Mouse (Mus musculus): Measurements from ENCODE around the gene Pigb.
"Not testable (repeated sequence)": the region's sequence is repeated elsewhere in the genome, so short reads cannot be mapped to it uniquely, and the experiment has no call there.

Pigb gene

DNA sequence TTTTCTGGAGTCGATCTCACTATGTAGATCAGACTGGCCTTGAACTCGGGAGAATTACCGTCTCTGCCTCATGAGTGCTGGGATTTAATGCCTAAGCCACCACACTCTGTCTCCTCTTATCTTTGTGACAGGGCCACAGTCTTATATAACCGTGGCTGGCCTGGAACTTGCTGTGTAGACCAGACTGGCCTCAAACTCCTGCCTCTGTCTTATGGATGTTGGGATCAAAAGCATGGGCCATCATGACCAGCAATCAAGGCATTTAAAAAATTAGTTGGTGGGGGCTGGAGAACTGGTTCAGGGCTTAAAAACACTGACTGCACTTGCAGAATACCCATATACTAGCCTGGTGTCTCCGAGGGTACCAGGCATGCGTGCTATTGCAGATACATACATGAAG is at the start of gene Pigb:
Gene Pigb, minus strand, starts transcription at position 299 of the 400 bp plus-strand sequence.
- no peak for DNase-seq

DNA sequence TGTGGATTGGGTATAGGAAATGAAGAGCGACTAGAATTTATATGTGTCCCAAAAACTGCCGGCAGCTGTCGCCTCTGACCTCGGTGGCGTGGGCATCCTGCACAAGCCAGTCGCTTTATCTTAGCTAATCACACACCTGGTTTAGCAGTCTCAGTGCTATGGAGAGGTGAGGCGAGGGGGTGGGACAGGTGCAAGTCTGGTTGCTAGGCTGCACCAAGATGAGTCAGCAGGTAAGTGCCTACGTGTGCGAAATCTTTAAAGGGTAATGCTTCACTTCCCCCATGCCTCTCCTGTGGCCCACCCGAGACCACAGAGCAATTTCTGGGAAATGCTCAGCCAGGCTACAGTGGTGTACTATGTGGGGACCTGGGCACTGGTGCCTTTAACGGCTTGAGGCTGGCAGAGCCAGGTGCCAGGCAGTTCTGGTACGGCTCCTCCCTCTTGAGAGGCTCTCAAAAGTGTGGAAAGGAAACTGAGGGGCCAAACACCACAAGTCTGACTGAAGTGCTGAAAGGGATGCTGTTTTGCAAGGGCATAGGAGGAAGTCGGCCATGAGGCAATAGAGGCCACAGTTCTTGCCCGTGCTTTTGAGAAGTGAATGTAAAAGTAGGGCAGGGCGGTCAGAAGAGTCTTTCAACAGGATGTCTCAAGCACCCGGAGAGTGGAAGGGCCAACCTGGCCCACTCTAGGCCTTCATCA is 49.2 kb upstream of the Pigb start:
- no peak for DNase-seq

DNA sequence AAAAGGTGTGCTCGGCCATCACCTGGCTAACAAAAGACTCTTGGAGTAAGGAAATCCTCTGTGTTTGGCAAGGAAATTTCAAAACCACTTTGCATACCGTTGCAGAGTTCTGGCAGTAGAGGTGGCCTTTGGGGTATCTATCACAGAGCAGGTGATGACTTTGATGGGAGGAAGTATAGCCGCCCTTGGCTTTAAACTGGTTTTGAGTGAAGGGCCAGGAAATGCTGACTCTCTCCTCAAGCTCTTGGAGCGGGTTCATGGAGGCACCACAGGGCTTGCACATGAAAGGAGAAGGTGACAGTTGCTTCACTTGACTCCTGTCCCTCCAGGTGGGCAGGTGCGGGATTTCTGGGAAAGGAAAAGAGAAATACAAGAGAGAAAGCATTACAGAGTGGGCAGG is 47.4 kb upstream of the Pigb start:
- no peak for DNase-seq

DNA sequence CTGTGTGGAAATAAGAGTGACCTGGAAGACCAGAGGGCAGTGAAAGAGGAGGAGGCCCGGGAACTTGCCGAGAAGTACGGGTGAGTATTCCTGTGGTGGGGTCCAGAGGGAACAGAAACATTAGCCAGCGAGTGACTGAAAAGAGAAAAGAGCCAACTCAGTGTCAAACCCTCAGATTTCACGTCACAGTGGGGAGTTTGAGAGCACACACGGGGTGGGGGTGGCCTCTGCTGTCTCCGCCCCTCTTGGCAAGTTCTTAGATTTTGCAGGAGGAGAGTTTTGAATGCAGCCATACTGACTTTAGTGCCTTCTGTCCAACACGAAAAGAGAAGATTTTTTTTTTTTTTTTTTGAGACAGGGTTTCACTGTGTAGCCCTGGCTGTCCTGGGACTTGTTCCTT is 46.9 kb upstream of the Pigb start:
- DNase-seq = no peak

DNA sequence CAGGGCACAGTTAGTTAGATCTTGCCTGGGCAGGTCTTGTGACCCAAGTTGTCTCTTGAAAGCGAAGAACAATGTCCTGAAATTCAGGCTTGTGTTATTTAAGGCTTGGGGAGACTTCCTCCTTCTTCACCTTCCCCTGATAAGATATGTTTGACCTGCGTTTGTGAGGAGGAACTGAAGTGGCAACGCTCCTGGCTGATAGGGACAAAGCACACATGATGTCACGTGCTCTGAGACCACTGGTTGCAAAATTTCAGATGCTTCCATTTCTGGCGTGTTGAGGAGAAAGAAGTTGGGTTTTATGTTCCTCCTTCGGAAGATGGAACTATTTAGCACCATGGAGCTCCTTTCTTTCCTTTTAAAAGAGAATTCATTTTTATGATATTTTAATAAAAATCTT is 45.7 kb upstream of the Pigb start:
- no peak for DNase-seq

DNA sequence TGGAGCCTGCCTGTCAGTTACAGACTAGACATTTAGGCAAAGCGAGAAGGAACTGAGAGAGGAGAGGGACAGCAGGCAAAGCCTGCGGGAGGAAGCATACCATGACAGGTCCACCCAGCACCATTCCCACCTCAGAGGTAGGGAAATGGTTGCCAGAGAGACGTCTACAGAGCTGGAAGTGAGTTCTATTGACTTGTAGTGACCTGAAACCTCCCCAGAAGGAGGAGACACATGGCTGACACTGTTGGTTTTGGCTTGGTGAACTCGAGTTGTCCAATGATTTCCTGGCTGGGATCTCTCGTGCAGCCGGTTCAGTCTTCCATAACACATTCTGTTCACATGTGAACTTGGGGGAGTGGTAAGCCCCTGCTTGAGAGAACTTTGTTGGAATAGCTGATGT is 43.8 kb upstream of the Pigb start:
- DNase-seq = no peak

DNA sequence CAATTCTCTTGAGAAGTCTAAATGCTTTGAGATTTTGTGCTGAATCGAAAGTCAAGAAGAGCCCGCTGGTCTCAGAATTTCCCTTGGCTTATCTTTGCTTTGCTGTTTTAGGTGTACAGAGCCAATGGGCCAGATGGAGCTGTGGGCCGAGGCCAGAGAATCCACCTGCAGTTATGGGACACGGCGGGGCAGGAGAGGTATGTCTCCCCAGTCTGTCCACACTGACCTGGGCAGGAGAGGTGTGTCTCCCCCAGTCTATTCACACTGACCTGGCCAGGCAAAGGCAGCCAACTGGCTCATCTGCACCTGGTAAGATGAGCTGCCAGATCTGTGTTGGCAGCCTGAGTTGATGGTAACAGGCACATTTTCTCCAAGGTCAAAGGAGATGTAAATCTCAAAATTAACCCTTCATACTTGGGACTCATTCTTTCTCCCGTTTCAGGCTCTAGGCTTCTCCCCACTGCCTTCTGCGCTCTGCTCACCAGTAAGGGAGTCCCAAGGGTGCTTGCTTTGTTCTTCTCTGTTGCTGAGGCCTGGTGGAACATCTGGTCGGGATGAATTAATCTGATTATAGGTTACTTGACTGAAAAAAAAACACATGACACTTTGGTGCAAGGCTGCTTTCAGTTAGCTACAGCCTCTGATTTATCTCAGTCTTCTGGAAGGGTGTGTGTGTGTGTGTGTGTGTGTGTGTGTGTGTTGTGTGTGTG is 42.3 kb upstream of the Pigb start:
- DNase-seq = no peak

DNA sequence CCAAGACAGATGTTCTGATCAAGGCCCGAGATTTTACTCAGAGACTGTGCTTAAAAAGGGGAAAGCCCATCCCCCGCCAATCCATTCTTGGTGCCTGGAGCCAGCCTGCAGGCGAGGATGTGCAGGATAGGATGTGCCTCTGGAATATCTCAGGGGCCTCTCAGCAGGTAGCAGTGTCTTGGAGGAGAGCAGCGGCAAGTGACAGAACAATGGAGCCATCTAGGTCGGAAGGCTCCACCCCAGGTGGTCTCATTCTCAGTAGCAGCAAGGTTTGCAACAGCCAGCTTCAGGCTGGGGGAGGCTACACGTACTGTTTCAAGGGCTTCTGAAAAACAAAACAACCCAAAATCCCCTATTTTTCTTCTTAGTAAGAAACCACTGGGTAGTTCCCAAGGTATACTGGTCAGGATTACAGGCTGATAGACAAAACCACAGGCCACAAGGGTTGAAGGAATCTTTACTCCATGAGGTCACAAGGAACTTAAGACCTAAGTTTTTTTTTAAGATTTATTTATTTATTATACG is 39.7 kb upstream of the Pigb start:
- no peak for DNase-seq

DNA sequence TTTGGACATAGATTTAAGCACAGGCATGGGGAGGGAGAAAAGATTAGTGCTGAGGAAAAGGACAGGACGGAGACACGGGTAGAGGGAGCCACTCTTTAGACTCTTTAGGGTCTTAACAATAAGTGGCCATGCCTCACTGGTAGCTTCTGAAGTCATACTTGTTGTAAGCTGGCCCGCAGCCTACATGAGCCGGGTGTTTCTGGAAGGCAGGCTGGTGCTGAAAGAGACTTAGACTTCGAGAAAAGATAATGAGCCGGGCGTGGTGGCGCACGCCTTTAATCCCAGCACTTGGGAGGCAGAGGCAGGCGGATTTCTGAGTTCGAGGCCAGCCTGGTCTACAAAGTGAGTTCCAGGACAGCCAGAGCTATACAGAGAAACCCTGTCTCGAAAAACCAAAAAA is 39.2 kb upstream of the Pigb start:
- not testable (repeated sequence) for DNase-seq

DNA sequence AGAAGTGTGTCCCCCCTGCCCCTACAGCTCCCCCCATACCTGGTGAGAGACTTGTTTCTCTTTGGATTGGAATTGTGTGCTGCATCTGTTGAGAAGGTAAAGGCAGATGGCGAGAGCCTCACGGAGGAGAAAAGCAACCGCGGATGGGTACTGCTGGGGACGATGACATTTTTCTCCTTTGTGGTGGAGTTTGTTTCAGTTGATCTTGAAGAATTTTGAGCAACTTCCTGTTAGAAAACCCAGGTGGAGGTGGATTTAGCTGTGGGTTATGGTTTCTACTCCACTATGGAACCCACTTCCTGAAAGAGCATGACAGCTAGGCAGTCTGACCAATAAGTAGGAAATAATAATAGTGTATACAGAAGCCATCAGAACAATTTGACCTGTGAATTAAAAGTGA is 33.0 kb upstream of the Pigb start:
- no peak for DNase-seq

DNA sequence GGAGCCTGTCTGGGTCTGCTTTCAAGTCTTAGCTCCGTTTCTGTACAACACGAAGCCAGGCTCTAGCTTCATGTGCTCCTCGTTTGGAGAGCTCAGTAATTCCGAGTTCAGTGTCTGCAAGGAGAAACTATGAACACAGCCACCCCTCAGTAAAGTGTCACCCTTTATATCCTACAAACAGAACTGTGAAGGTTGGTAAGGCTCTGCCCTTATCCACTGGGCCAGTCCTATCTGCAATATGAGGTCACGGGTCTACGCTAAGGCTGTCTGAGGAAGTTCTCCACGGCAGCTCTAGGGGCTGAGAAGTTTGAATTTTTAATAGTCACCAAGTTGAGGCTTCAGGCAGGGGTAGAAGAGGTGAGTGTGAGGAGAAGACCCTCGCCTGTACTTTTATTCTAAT is 32.2 kb upstream of the Pigb start:
- no peak for DNase-seq

DNA sequence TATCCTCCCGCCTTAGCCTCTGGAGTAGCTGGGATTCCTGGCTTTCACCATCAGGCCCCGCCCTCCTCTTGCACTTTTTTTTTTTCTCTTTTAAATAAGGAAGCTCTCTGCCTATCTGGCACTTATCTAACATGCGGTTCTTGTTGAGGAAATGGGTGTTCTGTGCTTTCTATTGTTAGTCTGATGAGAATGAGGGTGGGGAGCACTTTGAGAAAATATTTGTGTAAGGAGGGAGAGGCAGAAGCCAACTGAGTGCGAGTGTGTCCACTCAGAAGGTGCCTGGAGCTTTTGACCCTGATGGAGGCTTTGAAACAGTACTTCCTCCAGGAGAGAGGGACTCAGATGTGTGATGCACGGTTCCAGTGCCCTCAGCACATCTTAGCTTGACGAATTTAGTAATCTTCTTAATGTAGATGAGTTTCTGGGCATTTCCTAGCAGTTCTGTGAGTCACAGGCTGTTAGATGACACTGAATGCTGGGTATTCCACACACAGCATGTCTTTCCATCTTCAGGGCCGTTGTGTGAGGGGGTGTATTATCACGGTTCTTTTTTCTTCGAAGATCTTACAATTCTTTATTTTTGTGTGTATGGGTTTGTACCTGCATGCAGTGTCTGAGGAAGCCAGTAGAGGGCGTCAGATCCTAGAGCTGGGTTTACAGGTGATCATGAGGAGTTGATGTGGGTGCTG is 30.9 kb upstream of the Pigb start:
- no peak for DNase-seq

DNA sequence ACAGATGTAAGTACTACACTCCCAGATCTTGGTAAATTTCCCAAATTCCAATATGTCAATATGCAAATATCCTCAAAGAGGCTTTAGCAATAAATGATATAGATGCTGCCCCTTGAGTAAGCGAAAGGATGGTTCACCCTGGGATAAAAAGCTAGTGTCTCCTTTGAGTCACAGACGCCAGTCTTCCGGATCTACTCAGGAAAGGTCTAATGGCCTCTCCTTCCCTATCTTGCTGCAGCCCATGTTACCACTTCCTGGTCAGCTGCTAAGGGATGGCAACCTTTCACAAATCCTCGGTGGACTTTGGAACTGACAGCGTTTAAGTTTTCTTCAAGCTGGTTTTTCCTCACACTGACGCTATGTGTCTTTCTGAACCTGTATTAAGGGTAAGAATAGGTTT is 28.5 kb upstream of the Pigb start:
- no peak for DNase-seq

DNA sequence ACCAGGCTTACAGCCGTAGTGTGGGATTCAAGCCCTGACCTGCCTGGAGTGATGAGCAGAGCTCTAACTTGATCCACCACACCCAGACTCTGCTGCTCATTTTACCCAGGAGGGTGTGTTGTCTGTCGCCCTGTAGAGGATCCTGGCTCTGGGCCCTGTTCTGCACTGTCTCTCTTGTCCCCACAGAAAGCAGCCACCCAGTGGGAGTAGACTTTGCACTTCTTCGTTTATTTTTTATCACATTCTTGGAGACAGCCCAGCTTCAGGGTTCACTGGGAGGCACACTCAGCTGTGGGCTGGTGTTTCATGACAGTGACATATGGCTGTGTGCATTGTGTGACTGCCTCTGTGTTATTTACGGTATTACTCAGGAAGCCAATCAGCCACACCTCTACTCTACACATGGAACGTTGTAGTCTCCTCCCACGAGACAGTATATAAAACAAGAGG is 28.1 kb upstream of the Pigb start:
- DNase-seq = peak; percentile 69

DNA sequence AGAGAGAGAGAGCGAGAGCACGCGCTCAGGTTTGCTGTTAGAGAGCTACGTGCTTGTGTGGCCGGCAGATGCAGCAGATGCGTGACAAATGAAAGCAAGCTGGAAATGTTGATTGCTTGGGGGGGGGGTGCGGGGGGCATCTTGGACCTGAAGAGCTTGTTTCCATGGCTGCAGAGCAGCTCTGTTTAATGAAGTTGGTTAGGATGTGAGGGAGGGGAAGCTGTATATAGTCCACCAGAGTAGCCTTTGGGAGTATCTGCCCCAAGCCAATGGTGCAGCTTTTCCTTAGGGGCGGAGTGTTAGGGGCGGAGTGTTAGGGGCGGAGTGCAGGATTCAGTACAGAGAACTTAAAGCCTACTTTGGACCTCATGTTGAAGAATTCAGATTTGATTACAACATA is 26.9 kb upstream of the Pigb start:
- DNase-seq = no peak

DNA sequence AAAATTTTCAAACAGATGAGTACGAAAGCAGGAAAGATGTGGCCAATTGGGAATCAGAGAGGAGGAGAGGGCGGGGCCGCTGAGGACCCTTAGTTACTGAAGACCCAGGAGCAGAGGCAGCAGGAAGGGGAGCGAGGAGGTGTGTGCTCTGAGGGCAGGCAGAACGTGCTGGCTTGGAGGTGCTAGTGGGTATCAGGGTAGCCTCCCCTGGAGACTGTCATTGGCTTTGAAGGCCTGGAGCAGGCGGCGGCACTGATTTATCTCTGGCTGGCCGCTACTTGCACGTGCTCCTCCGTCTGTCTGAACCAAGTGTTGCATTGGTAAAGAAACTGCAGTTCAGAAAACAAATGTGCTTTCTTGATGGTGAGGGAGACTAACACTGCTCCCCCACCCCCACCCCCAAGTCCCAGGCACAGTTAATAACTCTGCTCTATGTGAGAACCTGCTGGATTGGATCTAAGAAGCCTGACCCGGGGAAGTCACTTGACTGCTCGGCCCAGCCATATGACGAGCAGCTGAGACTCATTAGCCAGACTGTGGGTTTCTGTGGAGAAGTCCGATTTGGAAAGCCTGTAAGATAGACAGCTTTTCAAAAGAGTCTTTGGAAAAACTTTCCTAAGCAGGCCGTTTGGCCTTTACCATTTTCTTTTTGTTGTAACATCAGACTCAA is 23.6 kb upstream of the Pigb start:
- no peak for DNase-seq

DNA sequence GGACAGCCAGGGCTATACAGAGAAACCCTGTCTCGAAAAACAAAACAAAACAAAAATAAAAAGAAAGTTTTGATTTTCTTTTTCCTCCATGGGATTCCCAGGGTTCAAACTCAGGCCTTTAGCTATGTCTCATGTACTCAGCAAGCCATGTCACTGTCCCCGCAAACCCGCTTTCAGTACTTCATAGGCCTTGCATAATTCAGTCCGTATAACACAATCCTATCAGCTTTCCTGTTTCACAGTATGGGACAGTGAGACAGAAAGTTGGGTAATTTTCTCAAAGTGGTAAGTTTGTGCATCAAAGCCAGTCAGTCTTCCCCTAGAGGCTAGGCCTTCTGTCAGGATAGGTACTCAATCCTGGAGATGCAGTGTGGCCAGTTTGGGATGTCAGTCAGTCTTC is 19.0 kb upstream of the Pigb start:
- no peak for DNase-seq

DNA sequence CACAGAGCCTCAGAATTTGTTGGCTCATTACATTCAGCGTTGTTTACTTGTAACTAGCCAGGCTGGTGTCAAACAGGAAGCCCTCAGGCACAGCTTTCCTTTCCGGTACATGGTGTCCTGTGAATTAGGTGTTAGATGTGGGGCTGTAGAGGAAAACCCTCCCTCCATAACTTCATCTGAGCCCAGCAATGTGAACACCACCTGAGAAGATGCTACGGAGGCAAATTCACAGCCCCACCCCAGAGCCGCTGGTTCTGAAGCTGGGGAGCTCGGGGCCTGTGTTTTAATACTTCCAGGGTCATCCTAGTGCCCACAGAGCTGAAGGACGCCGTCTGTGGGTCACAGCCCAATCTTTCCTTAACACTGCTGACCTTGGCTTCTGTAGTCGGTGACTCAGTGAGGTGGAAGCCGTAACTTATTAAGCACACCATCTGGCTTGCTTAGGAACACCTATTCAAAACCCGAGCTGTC is 15.3 kb upstream of the Pigb start:
- DNase-seq = no peak

DNA sequence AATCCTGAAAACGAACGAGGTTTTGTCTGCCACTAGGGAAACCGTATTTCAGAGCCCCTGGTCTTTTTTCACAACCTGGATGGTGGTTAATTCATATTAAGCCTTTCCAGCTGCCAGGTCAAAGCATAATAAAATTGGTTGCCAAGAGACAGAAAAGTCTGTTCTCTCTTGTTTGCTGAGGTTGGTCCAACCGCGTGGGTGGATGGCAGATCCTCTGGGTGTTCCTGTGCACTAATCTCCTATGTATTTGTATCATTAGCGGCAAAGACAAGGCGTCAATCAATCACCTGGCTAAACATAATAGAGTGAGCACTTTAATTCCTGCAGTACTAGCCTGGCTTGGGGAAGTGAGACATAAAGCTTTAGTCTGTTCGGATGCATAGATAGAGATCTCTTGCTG is 10.4 kb upstream of the Pigb start:
- DNase-seq = no peak

DNA sequence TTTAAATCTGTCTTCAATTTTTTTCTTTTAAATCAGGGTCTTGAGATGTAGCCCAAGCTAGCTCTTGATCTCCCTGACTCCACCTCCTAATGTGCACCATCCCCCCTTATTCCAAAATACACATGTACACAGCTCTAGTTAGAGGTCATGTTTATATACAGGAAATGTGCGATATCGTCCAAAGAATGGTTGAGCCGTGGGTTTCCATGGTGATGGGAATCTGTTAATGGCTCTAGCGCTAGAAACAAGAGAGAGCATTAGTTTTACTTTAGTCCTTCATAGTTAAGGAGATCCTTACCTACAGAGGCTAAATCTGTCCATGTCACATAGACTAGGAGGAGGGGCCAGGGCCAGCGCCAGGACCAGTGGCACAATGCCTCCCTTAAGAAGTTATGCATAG is 9.7 kb upstream of the Pigb start:
- DNase-seq = no peak

DNA sequence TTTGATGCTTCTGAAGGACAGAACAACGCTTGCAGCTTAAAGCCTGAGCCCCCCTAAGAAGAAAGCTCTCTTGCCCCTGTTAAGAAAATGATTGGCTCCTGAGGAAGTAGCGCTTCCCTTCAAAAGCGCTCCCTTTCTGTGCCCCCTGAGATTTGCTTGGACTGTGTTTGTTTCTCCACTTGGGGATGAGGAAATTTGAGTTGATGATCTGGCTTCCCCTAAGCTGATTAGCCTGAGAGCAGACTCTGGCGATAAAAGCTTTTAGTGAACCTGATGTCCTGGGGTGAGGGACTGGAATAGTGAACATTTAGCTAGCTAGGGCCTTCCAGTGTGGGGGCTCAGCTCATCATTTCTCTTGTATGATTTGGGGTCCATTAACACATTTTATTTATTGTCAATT is 8.7 kb upstream of the Pigb start:
- DNase-seq = no peak

DNA sequence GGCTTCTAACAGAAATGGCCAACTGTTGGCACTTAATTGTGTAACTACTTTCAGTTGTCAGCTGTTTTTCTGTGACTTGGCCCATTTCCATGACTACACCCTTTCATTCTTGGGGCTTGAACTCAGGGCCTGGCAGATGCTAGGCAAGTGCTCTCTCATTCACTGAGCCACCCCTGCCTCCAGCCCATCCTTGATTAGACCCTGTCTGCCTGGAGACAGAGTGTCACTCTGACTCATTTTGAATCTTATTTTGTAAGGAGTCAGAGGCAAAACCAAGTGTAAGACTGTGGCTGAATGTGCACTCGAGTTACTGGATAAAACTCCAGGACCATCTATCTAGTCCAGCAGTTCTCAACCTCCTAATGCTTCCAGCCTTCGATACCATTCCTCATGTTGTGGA is 7.7 kb upstream of the Pigb start:
- no peak for DNase-seq

DNA sequence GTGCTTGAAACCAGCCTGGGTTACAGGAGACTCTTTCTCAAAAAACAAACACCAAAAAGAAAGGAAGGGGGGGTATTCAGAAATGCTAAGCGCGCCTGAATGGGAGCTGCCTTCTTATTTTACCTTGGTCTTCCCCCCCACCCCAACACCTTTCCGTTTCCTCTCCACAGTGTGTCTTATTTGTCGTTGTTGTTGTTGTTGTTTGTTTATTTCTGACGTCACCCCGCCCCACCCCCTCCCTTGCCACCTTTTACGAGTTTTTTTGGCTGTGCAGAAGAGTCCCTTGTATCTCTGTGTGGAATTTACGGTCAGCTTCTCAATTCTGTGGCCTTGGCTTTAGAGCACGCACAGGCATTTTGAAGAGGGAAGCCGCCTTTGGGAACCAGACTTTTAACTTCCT is 5.5 kb upstream of the Pigb start:
- DNase-seq = no peak

All from right cerebral cortex, postnatal 25 days (tissue).